Mouse (Mus musculus) Muller cell, postnatal 12 days (primary cell): ENCODE measurements around the gene Mapk13.
A peak's percentile ranks its signal among the peaks of the same experiment; 100 is the strongest.
"Not testable (repeated sequence)": the region's sequence is repeated elsewhere in the genome, so short reads cannot be mapped to it uniquely, and the experiment has no call there.

Experiments used
- DNase-seq: peaks from one replicate; pipeline ENCODE4 v3.0.0-alpha.2; 2015; ENCODE audit errors: inconsistent ontology term

The Mapk13 gene

GRCm38 (mm10) chr17:28769121-28769874 is at the start of gene Mapk13:
Mapk13 (plus strand) TSS chr17:28769297.
- no peak for DNase-seq

GRCm38 (mm10) chr17:28725783-28726182 is 43.3 kb upstream of the Mapk13 start, which contains the start of gene AC170998.1:
AC170998.1 (plus strand) TSS chr17:28726083.
- DNase-seq: no peak

- not testable (repeated sequence) for DNase-seq
These were observed 41.6 kb upstream of the Mapk13 start for GRCm38 (mm10) chr17:28727511-28727910.

- no peak for DNase-seq
These were observed 33.6 kb upstream of the Mapk13 start for GRCm38 (mm10) chr17:28735317-28736105.

- DNase-seq: no peak
These were observed 32.6 kb upstream of the Mapk13 start for GRCm38 (mm10) chr17:28736486-28736885.

- DNase-seq: no peak
These were observed 31.1 kb upstream of the Mapk13 start for GRCm38 (mm10) chr17:28737973-28738372.

- DNase-seq: no peak
These were observed 29.9 kb upstream of the Mapk13 start for GRCm38 (mm10) chr17:28739244-28739643.

- DNase-seq: no peak
These were observed 25.8 kb upstream of the Mapk13 start for GRCm38 (mm10) chr17:28743145-28743866.

- DNase-seq: no peak
These were observed 25.2 kb upstream of the Mapk13 start for GRCm38 (mm10) chr17:28743916-28744315.

GRCm38 (mm10) chr17:28745773-28746172 is 23.3 kb upstream of the Mapk13 start:
- no peak for DNase-seq

GRCm38 (mm10) chr17:28748001-28748400 is 21.1 kb upstream of the Mapk13 start:
- DNase-seq: no peak

- DNase-seq: peak; percentile 31
These were observed 18.5 kb upstream of the Mapk13 start for GRCm38 (mm10) chr17:28750580-28750979.

GRCm38 (mm10) chr17:28756447-28756846 is 12.7 kb upstream of the Mapk13 start:
- no peak for DNase-seq

GRCm38 (mm10) chr17:28757470-28757869 is 11.6 kb upstream of the Mapk13 start:
- no peak for DNase-seq

GRCm38 (mm10) chr17:28760736-28761312 is 8.3 kb upstream of the Mapk13 start:
- DNase-seq: no peak

- peak; percentile 45 for DNase-seq
These were observed 7.2 kb upstream of the Mapk13 start for GRCm38 (mm10) chr17:28761871-28762270.

GRCm38 (mm10) chr17:28766203-28766602 is 2.9 kb upstream of the Mapk13 start:
- no peak for DNase-seq

GRCm38 (mm10) chr17:28766781-28767515 is 2.1 kb upstream of the Mapk13 start:
- no peak for DNase-seq

GRCm38 (mm10) chr17:28769875-28770421 is 851 bp downstream of the Mapk13 start:
- no peak for DNase-seq

- no peak for DNase-seq
These were observed 2.2 kb downstream of the Mapk13 start for GRCm38 (mm10) chr17:28771289-28771688.

GRCm38 (mm10) chr17:28774303-28774702 is 5.2 kb downstream of the Mapk13 start:
- DNase-seq: not testable (repeated sequence)
